Mouse (Mus musculus) hindbrain, postnatal 0 days (tissue): ENCODE results near the gene Lrrc66. TPM values are rescaled to one million over a fixed set of nuclear protein-coding genes. Genes with fewer than 3 reads are reported as not detected.

Experiments
- ATAC-seq: fragments of 200-750 bp; cut with Nextera tagmentation; 2 replicates; pipeline ENCODE4 v1.8.0; 2017; ENCODE audit warnings: mild to moderate bottlenecking, moderate TSS enrichment, moderate library complexity
- DNase-seq: peaks from one replicate; pipeline ENCODE4 v3.0.0-alpha.2; 2015; ENCODE audit warnings: low spot score
- H3K27ac ChIP-seq: fragments of 300-500 bp; sonication (generic); 2 replicates; pipeline ENCODE4 v1.5.1; 2014; ENCODE audit warnings: mild to moderate bottlenecking
- H3K27me3 ChIP-seq: fragments of 300-500 bp; sonication (generic); 2 replicates; pipeline ENCODE4 v1.6.1; 2014; ENCODE audit warnings: low read length, mixed read lengths; ENCODE audit not compliant: insufficient read depth
- H3K36me3 ChIP-seq: fragments of 300-500 bp; sonication (generic); 2 replicates; pipeline ENCODE4 v1.6.1; 2014; ENCODE audit warnings: low read length, mixed read lengths; ENCODE audit not compliant: insufficient read depth
- H3K4me1 ChIP-seq: fragments of 300-500 bp; sonication (generic); 2 replicates; pipeline ENCODE4 v1.6.1; 2014; ENCODE audit warnings: antibody characterized with exemption, low read length, mixed read lengths; ENCODE audit not compliant: insufficient read depth
- H3K4me2 ChIP-seq: fragments of 300-500 bp; sonication (generic); 2 replicates; pipeline ENCODE4 v1.6.1; 2014; ENCODE audit warnings: low read depth, mild to moderate bottlenecking, low read length, moderate library complexity, mixed read lengths
- H3K4me3 ChIP-seq: fragments of 300-500 bp; sonication (generic); 2 replicates; pipeline ENCODE4 v1.5.1; 2014; ENCODE audit warnings: low read length
- H3K9ac ChIP-seq: fragments of 300-500 bp; sonication (generic); replicated peaks from 2 replicates; pipeline ENCODE4 v1.6.1; 2014; ENCODE audit warnings: mild to moderate bottlenecking, low read length, moderate library complexity, mixed read lengths
- H3K9me3 ChIP-seq: fragments of 300-500 bp; sonication (generic); 2 replicates; pipeline ENCODE4 v1.6.1; 2016; ENCODE audit warnings: low read length, mixed read lengths
- CTCF ChIP-seq: IDR thresholded peaks from 2 replicates; pipeline ENCODE4 v1.5.1; 2016; ENCODE audit warnings: antibody characterized with exemption, control low read depth, low read depth
- WGBS: fragments of 180-500 bp; shearing (Covaris S2); extraction: QIAGEN DNeasy Blood & Tissue Kit; methylation state at CpG from one replicate; pipeline ENCODE4 v1.1.7; 2014; 5-methylcytosine and 5-hydroxymethylcytosine counted together
- polyA plus RNA-seq: library from polyadenylated mRNA; unstranded; fragments of >200 nt; fragmentation: Nextera tagmentation; extraction: Ambion mirVana; gene quantifications from 2 replicates; pipeline ENCODE4 v1.2.1, GENCODE M21; 2015
- total RNA-seq: library from RNA; depleted of rRNA; stranded (reverse); fragments of >200 nt; gene quantifications from 2 replicates; pipeline ENCODE4 v1.2.3, GENCODE M21; 2014

Lrrc66 gene
- total and polyA plus RNA-seq, 2 experiments from 2014 or later, result not detected

- Histone ChIP-seq H3K27me3 (peaks cover 32% of the 10 kb centered on the region), H3K27ac (no peak within 1 kb of the TSS), H3K9me3 (no peaks in the 10 kb centered on the region), H3K9ac (no peak within 1 kb of the TSS; the same call in 1 of the 2 replicates), H3K4me1 (peaks cover 15% of the 10 kb centered on the region; the same call in 1 of the 2 replicates), H3K4me3 (peak within 1 kb of the TSS; percentile 46), H3K36me3 (no peaks in the 10 kb centered on the region), H3K4me2 (peak within 1 kb of the TSS; percentile 68)
- ATAC-seq (0 out of 2 replicates have a peak, but pooled peaks have one; percentile 21), DNase-seq (peak; percentile 30)
- WGBS, result under 1% methylated on average over 56 of the region's 57 CpGs
- no peak for TF ChIP-seq CTCF
Measured at GRCm38 (mm10) chr5:73651061-73651854, 18.9 kb upstream of the Lrrc66 start, which contains the start of gene Spata18. Gene Spata18, plus strand, starts transcription at chr5:73651379.

GRCm38 (mm10) chr5:73650365-73650964 is 18.1 kb upstream of the Lrrc66 start:
- TF ChIP-seq CTCF, result no peak
- Histone ChIP-seq H3K9ac (no peak overlapping the region; the same call in 1 of the 2 replicates), H3K27ac (no peak overlapping the region), H3K4me2 (peak overlapping the region; percentile 68), H3K4me3 (peak overlapping the region; percentile 46), H3K9me3 (no peaks in the 10 kb centered on the region), H3K36me3 (no peaks in the 10 kb centered on the region), H3K4me1 (peaks cover 15% of the 10 kb centered on the region; the same call in 1 of the 2 replicates), H3K27me3 (peaks cover 32% of the 10 kb centered on the region)
- no peak for ATAC-seq
- DNase-seq, result no peak
- 2% methylated on average over 15 of the region's 15 CpGs for WGBS

GRCm38 (mm10) chr5:73647261-73647900 is 15.1 kb upstream of the Lrrc66 start, which contains the start of gene Sgcb:
Gene Sgcb, minus strand, starts transcription at chr5:73647790.
- Histone ChIP-seq H3K4me1 (peaks cover 15% of the 10 kb centered on the region; the same call in 1 of the 2 replicates), H3K27ac (peak within 1 kb of the TSS; percentile 75), H3K27me3 (peaks cover 32% of the 10 kb centered on the region), H3K4me2 (peak within 1 kb of the TSS; percentile 76), H3K9ac (peak within 1 kb of the TSS; percentile 94), H3K36me3 (0 out of 2 replicates have a peak, but pooled peaks cover 3% of the 10 kb centered on the region), H3K4me3 (peak within 1 kb of the TSS; percentile 95), H3K9me3 (no peaks in the 10 kb centered on the region)
- ATAC-seq (peak; percentile 86), DNase-seq (peak; percentile 83)
- no peak for TF ChIP-seq CTCF
- under 1% methylated on average over 60 of the region's 62 CpGs for WGBS

GRCm38 (mm10) chr5:73642091-73642490 is 9.8 kb upstream of the Lrrc66 start:
- H3K4me1 ChIP-seq, result peaks cover 6% of the 10 kb centered on the region; the same call in 1 of the 2 replicates
- no peak overlapping the region for H3K9ac ChIP-seq
- no peak overlapping the region for H3K27ac ChIP-seq
- H3K27me3 ChIP-seq, result no peaks in the 10 kb centered on the region
- no peak overlapping the region for H3K4me2 ChIP-seq
- H3K4me3 ChIP-seq, result no peak overlapping the region
- 82% methylated on average over 4 of the region's 4 CpGs for WGBS
- TF ChIP-seq CTCF, result peak; percentile 72
- peak; percentile 70 for DNase-seq
- H3K9me3 ChIP-seq, result no peaks in the 10 kb centered on the region
- H3K36me3 ChIP-seq, result peaks cover 13% of the 10 kb centered on the region; the same call in 1 of the 2 replicates
- no peak for ATAC-seq

- Histone ChIP-seq H3K27ac (no peak overlapping the region), H3K4me2 (no peak overlapping the region), H3K27me3 (no peaks in the 10 kb centered on the region), H3K4me3 (no peak overlapping the region), H3K36me3 (peaks cover 13% of the 10 kb centered on the region; the same call in 1 of the 2 replicates), H3K4me1 (no peaks in the 10 kb centered on the region), H3K9me3 (no peaks in the 10 kb centered on the region), H3K9ac (no peak overlapping the region)
- 92% methylated on average over 3 of the region's 3 CpGs for WGBS
- TF ChIP-seq CTCF, result no peak
- ATAC-seq (no peak), DNase-seq (no peak)
Measured at GRCm38 (mm10) chr5:73641058-73641457, 8.7 kb upstream of the Lrrc66 start.
